Mouse (Mus musculus): ENCODE measurements at regions not wholly inside any gene's neighbourhood (a gene's known extent, or its start where the extent isn't known, plus 50 kb on each side); places are given as distances from the start of the nearest gene placed in this dataset.

GRCm38 (mm10) chr3:105228401-105228800 lies 161.8 kb downstream of the 4930564D02Rik start:
- H3K4me2 ChIP-seq (replicated peaks) = no peak overlapping the region
- H3K4me3 ChIP-seq = no peak overlapping the region
- no peak overlapping the region for H3K27ac ChIP-seq
- no peak overlapping the region for H3K9ac ChIP-seq
- no peaks in the 10 kb centered on the region for H3K36me3 ChIP-seq
- H3K4me1 ChIP-seq = peaks cover 5% of the 10 kb centered on the region; the same call in 1 of the 2 replicates
- ATAC-seq (ENCODE audit: low FRiP score, low read depth) = no peak
- WGBS = 83% methylated on average over 3 of the region's 3 CpGs
- peaks cover 8% of the 10 kb centered on the region for H3K27me3 ChIP-seq
- no peaks in the 10 kb centered on the region for H3K9me3 ChIP-seq

GRCm38 (mm10) chr3:105241048-105241447 lies 174.4 kb downstream of the 4930564D02Rik start:
- no peak for ATAC-seq (ENCODE audit: low FRiP score, low read depth)
- Histone ChIP-seq H3K9me3 (no peaks in the 10 kb centered on the region), H3K4me3 (no peak overlapping the region), H3K27me3 (no peaks in the 10 kb centered on the region), H3K9ac (no peak overlapping the region), H3K27ac (no peak overlapping the region), H3K4me2 (replicated peaks) (no peak overlapping the region), H3K4me1 (no peaks in the 10 kb centered on the region), H3K36me3 (no peaks in the 10 kb centered on the region)
- whole genome bisulfite sequencing = 60% methylated on average over 3 of the region's 3 CpGs

- H3K27ac ChIP-seq = no peak overlapping the region
- H3K4me2 ChIP-seq (replicated peaks) = no peak overlapping the region
- no peaks in the 10 kb centered on the region for H3K4me1 ChIP-seq
- 51% methylated on average over 2 of the region's 2 CpGs for WGBS
- no peaks in the 10 kb centered on the region for H3K36me3 ChIP-seq
- no peaks in the 10 kb centered on the region for H3K9me3 ChIP-seq
- H3K27me3 ChIP-seq = no peaks in the 10 kb centered on the region
- ATAC-seq (ENCODE audit: low FRiP score, low read depth) = no peak
- H3K9ac ChIP-seq = no peak overlapping the region
- H3K4me3 ChIP-seq = no peak overlapping the region
Observed at GRCm38 (mm10) chr3:105257096-105257495, 190.5 kb downstream of the 4930564D02Rik start.

- peak; percentile 59; the same call in 1 of the 2 replicates for ATAC-seq (ENCODE audit: low FRiP score, low read depth)
- Histone ChIP-seq H3K4me3 (no peak overlapping the region), H3K4me2 (replicated peaks) (no peak overlapping the region), H3K27me3 (no peaks in the 10 kb centered on the region), H3K27ac (no peak overlapping the region), H3K4me1 (no peaks in the 10 kb centered on the region), H3K9me3 (no peaks in the 10 kb centered on the region), H3K9ac (no peak overlapping the region), H3K36me3 (no peaks in the 10 kb centered on the region)
- WGBS = 37% methylated on average over 4 of the region's 4 CpGs
Observed at GRCm38 (mm10) chr3:105275241-105275640, 176.9 kb upstream of the Kcnd3 start.

- no peak overlapping the region for H3K4me3 ChIP-seq
- no peaks in the 10 kb centered on the region for H3K36me3 ChIP-seq
- H3K27me3 ChIP-seq = no peaks in the 10 kb centered on the region
- no peak overlapping the region for H3K9ac ChIP-seq
- no peak overlapping the region for H3K27ac ChIP-seq
- no peak overlapping the region for H3K4me2 ChIP-seq (replicated peaks)
- no peaks in the 10 kb centered on the region for H3K9me3 ChIP-seq
- H3K4me1 ChIP-seq = no peaks in the 10 kb centered on the region
- ATAC-seq (ENCODE audit: low FRiP score, low read depth) = no peak
- WGBS = 82% methylated on average over 5 of the region's 5 CpGs
Observed at GRCm38 (mm10) chr3:105280971-105281370, 171.2 kb upstream of the Kcnd3 start.

- H3K4me1 ChIP-seq = no peaks in the 10 kb centered on the region
- ATAC-seq (ENCODE audit: low FRiP score, low read depth) = no peak
- no peak overlapping the region for H3K9ac ChIP-seq
- H3K27me3 ChIP-seq = no peaks in the 10 kb centered on the region
- no peak overlapping the region for H3K27ac ChIP-seq
- H3K4me3 ChIP-seq = no peak overlapping the region
- no peaks in the 10 kb centered on the region for H3K9me3 ChIP-seq
- H3K4me2 ChIP-seq (replicated peaks) = no peak overlapping the region
- no peaks in the 10 kb centered on the region for H3K36me3 ChIP-seq
- 86% methylated on average over 3 of the region's 3 CpGs for WGBS
Observed at GRCm38 (mm10) chr3:105281686-105282085, 170.4 kb upstream of the Kcnd3 start.

- Histone ChIP-seq H3K36me3 (no peaks in the 10 kb centered on the region), H3K27me3 (no peaks in the 10 kb centered on the region), H3K4me2 (replicated peaks) (no peak overlapping the region), H3K27ac (no peak overlapping the region), H3K4me1 (no peaks in the 10 kb centered on the region), H3K9me3 (no peaks in the 10 kb centered on the region), H3K4me3 (no peak overlapping the region), H3K9ac (no peak overlapping the region)
- no peak for ATAC-seq (ENCODE audit: low FRiP score, low read depth)
- 65% methylated on average over 3 of the region's 3 CpGs for WGBS
Observed at GRCm38 (mm10) chr3:105298273-105298672, 153.9 kb upstream of the Kcnd3 start.

GRCm38 (mm10) chr3:105300693-105301548 lies 151.2 kb upstream of the Kcnd3 start:
- ATAC-seq (ENCODE audit: low FRiP score, low read depth) = no peak
- no peak overlapping the region for H3K4me3 ChIP-seq

GRCm38 (mm10) chr3:105307676-105308075 lies 144.5 kb upstream of the Kcnd3 start:
- H3K27ac ChIP-seq = no peak overlapping the region
- H3K36me3 ChIP-seq = no peaks in the 10 kb centered on the region
- H3K4me3 ChIP-seq = no peak overlapping the region
- no peaks in the 10 kb centered on the region for H3K27me3 ChIP-seq
- WGBS = 55% methylated on average over 2 of the region's 2 CpGs
- H3K4me2 ChIP-seq (replicated peaks) = no peak overlapping the region
- no peaks in the 10 kb centered on the region for H3K9me3 ChIP-seq
- no peak for ATAC-seq (ENCODE audit: low FRiP score, low read depth)
- H3K9ac ChIP-seq = no peak overlapping the region
- H3K4me1 ChIP-seq = no peaks in the 10 kb centered on the region

More at GRCm38 (mm10) chr3:105300693-105301548, 151.2 kb upstream of the Kcnd3 start:
- Histone ChIP-seq H3K27ac (no peak overlapping the region), H3K9me3 (no peaks in the 10 kb centered on the region), H3K27me3 (no peaks in the 10 kb centered on the region), H3K36me3 (no peaks in the 10 kb centered on the region), H3K4me2 (replicated peaks) (no peak overlapping the region), H3K9ac (no peak overlapping the region), H3K4me1 (no peaks in the 10 kb centered on the region)
- 33% methylated on average over 7 of the region's 7 CpGs for WGBS

GRCm38 (mm10) chr3:105309020-105309419 lies 143.1 kb upstream of the Kcnd3 start:
- Histone ChIP-seq H3K9me3 (no peaks in the 10 kb centered on the region), H3K27ac (no peak overlapping the region), H3K4me3 (no peak overlapping the region), H3K4me2 (replicated peaks) (no peak overlapping the region), H3K36me3 (no peaks in the 10 kb centered on the region), H3K27me3 (no peaks in the 10 kb centered on the region), H3K4me1 (no peaks in the 10 kb centered on the region), H3K9ac (no peak overlapping the region)
- WGBS = 93% methylated on average over 2 of the region's 2 CpGs
- ATAC-seq (ENCODE audit: low FRiP score, low read depth) = no peak

GRCm38 (mm10) chr3:105353268-105353667 lies 98.9 kb upstream of the Kcnd3 start:
- H3K9ac ChIP-seq = no peak overlapping the region
- 87% methylated on average over 4 of the region's 4 CpGs for WGBS
- ATAC-seq (ENCODE audit: low FRiP score, low read depth) = no peak

GRCm38 (mm10) chr3:105354123-105354931 lies 97.8 kb upstream of the Kcnd3 start:
- WGBS = 72% methylated on average over 16 of the region's 16 CpGs
- H3K4me2 ChIP-seq (replicated peaks) = no peak overlapping the region
- ATAC-seq (ENCODE audit: low FRiP score, low read depth) = no peak
- no peak overlapping the region for H3K27ac ChIP-seq
- no peaks in the 10 kb centered on the region for H3K27me3 ChIP-seq
- no peaks in the 10 kb centered on the region for H3K36me3 ChIP-seq
- no peak overlapping the region for H3K4me3 ChIP-seq
- no peak overlapping the region for H3K9ac ChIP-seq
- no peaks in the 10 kb centered on the region for H3K4me1 ChIP-seq
- no peaks in the 10 kb centered on the region for H3K9me3 ChIP-seq

More at GRCm38 (mm10) chr3:105353268-105353667, 98.9 kb upstream of the Kcnd3 start:
- Histone ChIP-seq H3K9me3 (no peaks in the 10 kb centered on the region), H3K4me3 (no peak overlapping the region), H3K27ac (no peak overlapping the region), H3K4me2 (replicated peaks) (no peak overlapping the region), H3K36me3 (no peaks in the 10 kb centered on the region), H3K27me3 (no peaks in the 10 kb centered on the region), H3K4me1 (no peaks in the 10 kb centered on the region)
